Mouse (Mus musculus): Measurements from ENCODE around the gene Vps52.
"Not testable (repeated sequence)": the region's sequence is repeated elsewhere in the genome, so short reads cannot be mapped to it uniquely, and the experiment has no call there.

The Vps52 gene

GRCm38 (mm10) chr17:33981192-33981909, 25.7 kb downstream of the Vps52 start:
- in situ Hi-C loops (cut with MboI; ENCODE audit: low pct_unique_long_range_greater_than_20kb in 1 of 2, low sequenced_read_pairs in 2 of 2, unreplicated experiment in 1 of 2) = not testable (repeated sequence)

GRCm38 (mm10) chr17:33982136-33982535, 26.5 kb downstream of the Vps52 start:
- in situ Hi-C loops (cut with MboI; ENCODE audit: low pct_unique_long_range_greater_than_20kb in 1 of 2, low sequenced_read_pairs in 2 of 2, unreplicated experiment in 1 of 2) = not testable (repeated sequence)

GRCm38 (mm10) chr17:33991788-33992664, 36.4 kb downstream of the Vps52 start:
- in situ Hi-C loops (cut with MboI; ENCODE audit: low pct_unique_long_range_greater_than_20kb in 1 of 2, low sequenced_read_pairs in 2 of 2, unreplicated experiment in 1 of 2) = no loop called here

- in situ Hi-C loops (cut with MboI; ENCODE audit: low pct_unique_long_range_greater_than_20kb in 1 of 2, low sequenced_read_pairs in 2 of 2, unreplicated experiment in 1 of 2) = no loop called here
Measured at GRCm38 (mm10) chr17:33994959-33995358, 39.3 kb downstream of the Vps52 start.

GRCm38 (mm10) chr17:33995651-33996050, 40.0 kb downstream of the Vps52 start:
- in situ Hi-C loops (cut with MboI; ENCODE audit: low pct_unique_long_range_greater_than_20kb in 1 of 2, low sequenced_read_pairs in 2 of 2, unreplicated experiment in 1 of 2) = no loop called here

GRCm38 (mm10) chr17:33997025-33997424, 41.4 kb downstream of the Vps52 start:
- in situ Hi-C loops (cut with MboI; ENCODE audit: low pct_unique_long_range_greater_than_20kb in 1 of 2, low sequenced_read_pairs in 2 of 2, unreplicated experiment in 1 of 2) = not testable (repeated sequence)

- in situ Hi-C loops (cut with MboI; ENCODE audit: low pct_unique_long_range_greater_than_20kb in 1 of 2, low sequenced_read_pairs in 2 of 2, unreplicated experiment in 1 of 2) = not testable (repeated sequence)
Measured at GRCm38 (mm10) chr17:33998697-33999096, 43.1 kb downstream of the Vps52 start.

- in situ Hi-C loops (cut with MboI; ENCODE audit: low pct_unique_long_range_greater_than_20kb in 1 of 2, low sequenced_read_pairs in 2 of 2, unreplicated experiment in 1 of 2) = loop anchor here in 1 of 2 experiments (5.0 kb wide), 1 partner anchor 32 kb away; no protein-coding TSS in a partner anchor
Measured at GRCm38 (mm10) chr17:33999341-34000149, 43.9 kb downstream of the Vps52 start.

GRCm38 (mm10) chr17:34000150-34000537, 44.5 kb downstream of the Vps52 start, which contains the start of gene H2-K1:
Gene H2-K1 (minus strand): TSS chr17:34000347.
- in situ Hi-C loops (cut with MboI; ENCODE audit: low pct_unique_long_range_greater_than_20kb in 1 of 2, low sequenced_read_pairs in 2 of 2, unreplicated experiment in 1 of 2) = loop anchor here in 1 of 2 experiments (5.0 kb wide), 1 partner anchor 33 kb away; no protein-coding TSS in a partner anchor

GRCm38 (mm10) chr17:34000796-34001195, 45.2 kb downstream of the Vps52 start:
- in situ Hi-C loops (cut with MboI; ENCODE audit: low pct_unique_long_range_greater_than_20kb in 1 of 2, low sequenced_read_pairs in 2 of 2, unreplicated experiment in 1 of 2) = loop anchor here in 1 of 2 experiments (5.0 kb wide), 1 partner anchor 33 kb away; no protein-coding TSS in a partner anchor

GRCm38 (mm10) chr17:34003426-34003825, 47.8 kb downstream of the Vps52 start:
- in situ Hi-C loops (cut with MboI; ENCODE audit: low pct_unique_long_range_greater_than_20kb in 1 of 2, low sequenced_read_pairs in 2 of 2, unreplicated experiment in 1 of 2) = loop anchor here in 1 of 2 experiments (5.0 kb wide), 1 partner anchor 36 kb away; no protein-coding TSS in a partner anchor

GRCm38 (mm10) chr17:34006570-34006969, 51.0 kb downstream of the Vps52 start:
- in situ Hi-C loops (cut with MboI; ENCODE audit: low pct_unique_long_range_greater_than_20kb in 1 of 2, low sequenced_read_pairs in 2 of 2, unreplicated experiment in 1 of 2) = no loop called here

- in situ Hi-C loops (cut with MboI; ENCODE audit: low pct_unique_long_range_greater_than_20kb in 1 of 2, low sequenced_read_pairs in 2 of 2, unreplicated experiment in 1 of 2) = no loop called here
Measured at GRCm38 (mm10) chr17:34010156-34010555, 54.5 kb downstream of the Vps52 start.

GRCm38 (mm10) chr17:34013436-34013835, 57.8 kb downstream of the Vps52 start:
- in situ Hi-C loops (cut with MboI; ENCODE audit: low pct_unique_long_range_greater_than_20kb in 1 of 2, low sequenced_read_pairs in 2 of 2, unreplicated experiment in 1 of 2) = no loop called here

Data from mouse embryonic stem cell (cell line).